Mouse (Mus musculus) lung, postnatal 10 days (tissue): ENCODE measurements around the gene Fuom.

Experiments used
- DNase-seq: peaks from one replicate; pipeline ENCODE4 v3.0.0; 2021

The Fuom gene

GRCm38 (mm10) chr7:140049115-140049689 is 53.0 kb downstream of the Fuom start:
- DNase-seq, result peak; percentile 39

GRCm38 (mm10) chr7:140048361-140049114 is 53.7 kb downstream of the Fuom start, which contains the start of gene Msx3:
TSS of gene Msx3 (minus strand) at chr7:140049089.
- no peak for DNase-seq

GRCm38 (mm10) chr7:140047811-140048311 is 54.4 kb downstream of the Fuom start:
- DNase-seq, result peak; percentile 12
